Mouse (Mus musculus) megakaryocyte, embryonic 14.5 days (primary cell): Measurements from ENCODE around the gene Cers6.

ENCODE experiments used
- FLI1 ChIP-seq: IDR thresholded peaks from 2 replicates; pipeline ENCODE4 v1.6.1; 2012; ENCODE audit warnings: low read length, inconsistent platforms, mixed read lengths
- GATA1 ChIP-seq: IDR thresholded peaks from 3 replicates; pipeline ENCODE4 v1.6.1; 2012; ENCODE audit warnings: mixed read lengths, low read length, inconsistent platforms, borderline replicate concordance

DNA sequence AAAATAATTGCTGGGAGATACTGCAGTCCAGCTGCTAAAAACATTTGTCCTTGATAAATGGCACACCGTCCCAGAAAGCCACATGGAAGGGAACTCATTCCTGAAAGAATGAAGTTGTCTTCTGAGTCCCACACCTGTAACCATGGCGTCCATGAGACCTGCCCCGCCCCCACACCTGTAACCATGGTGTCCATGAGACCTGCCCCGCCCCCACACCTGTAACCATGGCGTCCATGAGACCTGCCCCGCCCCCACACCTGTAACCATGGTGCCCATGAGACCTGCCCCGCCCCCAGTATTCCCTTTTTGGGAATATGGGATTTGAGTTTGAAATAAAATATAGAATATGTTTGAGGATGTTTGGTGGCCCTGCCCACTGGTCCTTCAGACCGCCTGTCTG is 106.8 kb downstream of the Cers6 start:
- TF ChIP-seq GATA1: no peak
- TF ChIP-seq FLI1: no peak
